Mouse (Mus musculus) stomach, postnatal 0 days (tissue): ENCODE results near the gene Syt6.

Experiments
- CTCF ChIP-seq: IDR thresholded peaks from 2 replicates; pipeline ENCODE4 v1.5.1; 2016; ENCODE audit warnings: antibody characterized with exemption, low read depth, mild to moderate bottlenecking, moderate library complexity
- EP300 ChIP-seq: optimal IDR thresholded peaks from 2 replicates; pipeline ENCODE3; 2016; ENCODE audit warnings: antibody characterized with exemption

- TF ChIP-seq CTCF (peak; percentile 40), EP300 (no peak)
These were observed 42.0 kb downstream of the Syt6 start for GRCm38 (mm10) chr3:103616981-103617380.
